Mouse (Mus musculus) liver, embryonic 12.5 days (tissue): Measurements from ENCODE around the gene Grm8. TPM values are rescaled to one million over a fixed set of nuclear protein-coding genes. Genes with fewer than 3 reads are reported as not detected.

Source experiments
- ATAC-seq: fragments of 200-750 bp; cut with Nextera tagmentation; 2 replicates; pipeline ENCODE4 v1.8.0; 2017; ENCODE audit warnings: moderate number of reproducible peaks, mild to moderate bottlenecking, moderate library complexity
- H3K27ac ChIP-seq: fragments of 300-500 bp; sonication (generic); 2 replicates; pipeline ENCODE4 v1.5.1; 2016; ENCODE audit warnings: mild to moderate bottlenecking
- H3K27me3 ChIP-seq: fragments of 300-500 bp; sonication (generic); replicated peaks from 2 replicates; pipeline ENCODE4 v1.6.1; 2016; ENCODE audit warnings: mild to moderate bottlenecking, moderate library complexity
- H3K36me3 ChIP-seq: fragments of 300-500 bp; sonication (generic); 2 replicates; pipeline ENCODE4 v1.6.1; 2016; ENCODE audit warnings: mild to moderate bottlenecking, moderate library complexity
- H3K4me1 ChIP-seq: fragments of 300-500 bp; sonication (generic); 2 replicates; pipeline ENCODE4 v1.6.1; 2016
- H3K4me2 ChIP-seq: fragments of 300-500 bp; sonication (generic); 2 replicates; pipeline ENCODE4 v1.6.1; 2016; ENCODE audit warnings: mild to moderate bottlenecking, moderate library complexity
- H3K4me3 ChIP-seq: fragments of 300-500 bp; sonication (generic); 2 replicates; pipeline ENCODE4 v1.5.1; 2016; ENCODE audit warnings: mild to moderate bottlenecking, moderate library complexity
- H3K9ac ChIP-seq: fragments of 300-500 bp; sonication (generic); 2 replicates; pipeline ENCODE4 v1.6.1; 2016; ENCODE audit warnings: mild to moderate bottlenecking, moderate library complexity
- H3K9me3 ChIP-seq: fragments of 300-500 bp; sonication (generic); replicated peaks from 2 replicates; pipeline ENCODE4 v1.6.1; 2016; ENCODE audit warnings: mild to moderate bottlenecking, moderate library complexity
- WGBS: fragments of 180-500 bp; shearing (Covaris S2); methylation state at CpG from one replicate; pipeline ENCODE4 v1.1.7; 2016; ENCODE audit not compliant: insufficient replicate concordance; 5-methylcytosine and 5-hydroxymethylcytosine counted together
- polyA plus RNA-seq: library from polyadenylated mRNA; unstranded; fragments of >200 nt; fragmentation: Nextera tagmentation; extraction: Ambion mirVana; gene quantifications from 2 replicates; pipeline ENCODE4 v1.2.1, GENCODE M21; 2016

The Grm8 gene
- polyA plus RNA-seq, 1 experiment from 2014 or later, result 0.11 TPM

DNA sequence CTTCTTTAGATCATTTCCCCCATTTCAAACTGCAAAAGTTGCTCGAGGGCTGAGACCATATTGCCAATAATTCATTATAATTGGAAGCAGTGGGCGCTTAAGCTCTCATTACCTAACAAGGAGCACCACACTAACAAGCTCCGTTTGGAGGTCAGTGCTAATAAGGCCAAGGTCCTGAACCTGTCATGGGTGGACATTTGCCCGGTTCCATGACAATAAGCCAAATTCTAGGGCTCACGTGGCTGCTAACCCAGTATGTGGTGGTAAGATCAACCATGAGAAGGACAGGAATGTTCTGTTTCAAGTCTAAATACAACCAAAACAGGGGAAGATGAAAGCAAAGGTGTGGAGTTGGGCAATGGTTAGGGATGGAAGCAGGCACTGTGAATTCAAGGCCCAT, 322.2 kb downstream of the Grm8 start:
- H3K9me3 ChIP-seq, result no peaks in the 10 kb centered on the region
- no peaks in the 10 kb centered on the region for H3K4me1 ChIP-seq
- H3K27ac ChIP-seq, result no peak overlapping the region
- H3K36me3 ChIP-seq, result no peaks in the 10 kb centered on the region
- ATAC-seq, result no peak
- no peaks in the 10 kb centered on the region for H3K27me3 ChIP-seq
- 63% methylated on average over 5 of the region's 5 CpGs for WGBS
- no peak overlapping the region for H3K9ac ChIP-seq
- no peak overlapping the region for H3K4me3 ChIP-seq
- H3K4me2 ChIP-seq, result no peak overlapping the region

DNA sequence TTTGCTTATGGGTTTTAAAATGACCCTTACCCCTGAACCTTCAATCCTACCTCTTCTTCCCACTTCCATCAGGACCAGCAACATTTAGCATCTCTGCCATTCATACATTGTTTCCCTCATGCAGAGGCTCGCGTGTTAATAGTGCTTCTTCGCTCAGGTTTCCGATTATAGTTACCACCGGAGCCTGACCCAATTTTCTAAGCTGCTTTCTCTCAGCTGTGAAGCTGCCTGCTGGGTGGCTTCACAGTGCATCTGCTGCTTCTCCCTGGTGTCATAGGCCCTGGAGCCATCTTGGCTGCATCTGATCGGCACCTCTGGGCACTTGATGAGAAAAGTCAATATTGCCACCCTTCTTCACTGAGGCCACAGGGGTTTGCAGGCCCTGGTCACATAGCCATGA, 325.0 kb downstream of the Grm8 start:
- 77% methylated on average over 6 of the region's 6 CpGs for WGBS
- no peak overlapping the region for H3K4me3 ChIP-seq
- no peaks in the 10 kb centered on the region for H3K27me3 ChIP-seq
- H3K4me2 ChIP-seq, result no peak overlapping the region
- no peaks in the 10 kb centered on the region for H3K36me3 ChIP-seq
- no peak overlapping the region for H3K27ac ChIP-seq
- H3K9ac ChIP-seq, result no peak overlapping the region
- no peak for ATAC-seq
- H3K4me1 ChIP-seq, result no peaks in the 10 kb centered on the region
- H3K9me3 ChIP-seq, result no peaks in the 10 kb centered on the region

- Histone ChIP-seq H3K4me1 (no peaks in the 10 kb centered on the region), H3K9me3 (no peaks in the 10 kb centered on the region), H3K27ac (no peak overlapping the region), H3K27me3 (no peaks in the 10 kb centered on the region), H3K36me3 (no peaks in the 10 kb centered on the region), H3K4me2 (no peak overlapping the region), H3K9ac (no peak overlapping the region), H3K4me3 (no peak overlapping the region)
- ATAC-seq, result no peak
Observed at GRCm38 (mm10) chr6:27806741-27807140, 328.2 kb downstream of the Grm8 start.

- WGBS, result 62% methylated on average over 6 of the region's 6 CpGs
- Histone ChIP-seq H3K27ac (no peak overlapping the region), H3K4me2 (no peak overlapping the region), H3K27me3 (no peaks in the 10 kb centered on the region), H3K4me3 (no peak overlapping the region), H3K4me1 (no peaks in the 10 kb centered on the region), H3K9ac (no peak overlapping the region), H3K9me3 (no peaks in the 10 kb centered on the region), H3K36me3 (no peaks in the 10 kb centered on the region)
- ATAC-seq, result no peak
Observed at GRCm38 (mm10) chr6:27800881-27801572, 334.0 kb downstream of the Grm8 start.

DNA sequence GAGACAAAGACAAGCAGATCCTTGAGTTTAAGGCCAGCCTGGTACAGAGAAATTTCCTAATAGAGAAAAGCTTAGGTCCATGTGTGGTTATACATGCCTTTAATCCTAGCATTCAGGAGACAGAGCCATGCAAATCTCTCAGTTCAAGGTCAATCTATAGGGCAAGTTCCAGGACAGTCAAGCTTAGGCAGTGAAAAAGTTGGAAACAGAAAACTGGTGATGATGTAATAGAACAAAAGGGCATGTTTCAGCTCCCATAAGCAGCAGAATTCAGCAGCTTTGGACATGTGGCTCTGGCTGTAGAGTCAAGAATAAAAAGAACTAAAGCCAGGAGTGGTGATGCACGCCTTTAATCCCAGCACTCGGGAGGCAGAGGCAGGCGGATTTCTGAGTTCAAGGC, 336.2 kb downstream of the Grm8 start:
- H3K27ac ChIP-seq, result no peak overlapping the region
- no peak overlapping the region for H3K4me3 ChIP-seq
- no peaks in the 10 kb centered on the region for H3K4me1 ChIP-seq
- WGBS, result 76% methylated on average over 3 of the region's 3 CpGs
- no peaks in the 10 kb centered on the region for H3K9me3 ChIP-seq
- H3K4me2 ChIP-seq, result no peak overlapping the region
- no peak for ATAC-seq
- no peaks in the 10 kb centered on the region for H3K36me3 ChIP-seq
- no peak overlapping the region for H3K9ac ChIP-seq
- no peaks in the 10 kb centered on the region for H3K27me3 ChIP-seq

GRCm38 (mm10) chr6:27789566-27789965, 345.4 kb downstream of the Grm8 start:
- no peaks in the 10 kb centered on the region for H3K27me3 ChIP-seq

GRCm38 (mm10) chr6:27789151-27789550, 345.8 kb downstream of the Grm8 start:
- no peak overlapping the region for H3K9ac ChIP-seq

More at GRCm38 (mm10) chr6:27789566-27789965, 345.4 kb downstream of the Grm8 start:
- no peaks in the 10 kb centered on the region for H3K36me3 ChIP-seq
- H3K9ac ChIP-seq, result no peak overlapping the region
- H3K4me1 ChIP-seq, result no peaks in the 10 kb centered on the region
- ATAC-seq, result no peak
- H3K4me2 ChIP-seq, result no peak overlapping the region
- H3K4me3 ChIP-seq, result no peak overlapping the region
- 75% methylated on average over 3 of the region's 3 CpGs for WGBS
- no peak overlapping the region for H3K27ac ChIP-seq
- no peaks in the 10 kb centered on the region for H3K9me3 ChIP-seq

GRCm38 (mm10) chr6:27782251-27782650, 352.7 kb downstream of the Grm8 start:
- H3K9ac ChIP-seq, result no peak overlapping the region
- no peaks in the 10 kb centered on the region for H3K36me3 ChIP-seq
- ATAC-seq, result no peak
- no peak overlapping the region for H3K4me2 ChIP-seq
- WGBS, result 56% methylated on average over 1 of the region's 1 CpGs
- H3K27ac ChIP-seq, result no peak overlapping the region
- H3K4me3 ChIP-seq, result no peak overlapping the region
- no peaks in the 10 kb centered on the region for H3K9me3 ChIP-seq
- no peaks in the 10 kb centered on the region for H3K4me1 ChIP-seq
- no peaks in the 10 kb centered on the region for H3K27me3 ChIP-seq

More at GRCm38 (mm10) chr6:27789151-27789550, 345.8 kb downstream of the Grm8 start:
- 55% methylated on average over 4 of the region's 4 CpGs for WGBS
- Histone ChIP-seq H3K27ac (no peak overlapping the region), H3K4me3 (no peak overlapping the region), H3K36me3 (no peaks in the 10 kb centered on the region), H3K9me3 (no peaks in the 10 kb centered on the region), H3K4me1 (no peaks in the 10 kb centered on the region), H3K4me2 (no peak overlapping the region), H3K27me3 (no peaks in the 10 kb centered on the region)
- no peak for ATAC-seq

DNA sequence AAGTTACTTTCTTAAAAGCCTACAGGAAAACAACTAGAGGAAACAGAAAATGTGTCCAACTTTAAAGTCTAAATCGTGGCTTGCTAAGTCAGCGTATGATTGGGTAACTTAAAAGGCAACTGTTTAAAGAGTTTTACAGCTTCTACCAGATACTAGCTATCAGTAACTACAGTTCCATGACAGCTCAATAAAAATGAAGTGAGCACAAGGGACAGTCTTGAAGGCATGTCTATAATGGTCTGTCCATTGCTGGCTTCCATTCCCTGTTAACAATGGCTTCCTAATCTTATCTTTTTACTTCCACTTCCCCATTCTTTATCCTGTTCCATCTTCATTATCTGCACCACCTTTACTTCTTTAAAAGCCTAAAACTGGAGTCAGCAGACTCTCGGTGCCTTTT, 353.6 kb downstream of the Grm8 start:
- Histone ChIP-seq H3K9ac (no peak overlapping the region), H3K36me3 (no peaks in the 10 kb centered on the region), H3K4me2 (no peak overlapping the region), H3K4me3 (no peak overlapping the region), H3K4me1 (no peaks in the 10 kb centered on the region), H3K27me3 (no peaks in the 10 kb centered on the region), H3K9me3 (no peaks in the 10 kb centered on the region), H3K27ac (no peak overlapping the region)
- 59% methylated on average over 3 of the region's 3 CpGs for WGBS
- ATAC-seq, result no peak

- no peaks in the 10 kb centered on the region for H3K9me3 ChIP-seq
- H3K36me3 ChIP-seq, result no peaks in the 10 kb centered on the region
- no peak for ATAC-seq
- 61% methylated on average over 4 of the region's 4 CpGs for WGBS
- H3K9ac ChIP-seq, result no peak overlapping the region
- no peak overlapping the region for H3K4me2 ChIP-seq
- no peaks in the 10 kb centered on the region for H3K4me1 ChIP-seq
- no peak overlapping the region for H3K4me3 ChIP-seq
- H3K27me3 ChIP-seq, result no peaks in the 10 kb centered on the region
- no peak overlapping the region for H3K27ac ChIP-seq
Observed at GRCm38 (mm10) chr6:27775646-27776271, 359.2 kb downstream of the Grm8 start.

DNA sequence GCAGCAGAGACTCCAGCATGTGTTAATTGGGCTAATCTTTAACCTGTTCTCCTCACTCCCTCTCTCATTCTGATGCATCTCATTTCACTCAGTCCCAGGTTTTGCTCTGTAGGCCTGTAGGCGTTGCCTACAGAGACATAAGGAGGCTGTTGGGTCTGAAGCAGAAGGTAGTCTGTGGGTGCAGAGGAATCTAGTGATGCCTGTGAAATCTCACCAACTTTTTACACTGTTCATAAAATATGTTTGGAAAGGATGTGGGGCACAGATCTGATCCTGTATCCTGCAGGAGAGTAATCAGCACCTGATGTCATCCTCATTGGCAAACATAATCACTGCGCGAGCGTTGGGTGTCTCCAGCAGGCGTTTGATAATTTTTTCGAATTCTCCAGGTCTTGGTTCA, 372.9 kb downstream of the Grm8 start:
- no peaks in the 10 kb centered on the region for H3K4me1 ChIP-seq
- 73% methylated on average over 6 of the region's 6 CpGs for WGBS
- ATAC-seq, result no peak
- H3K4me3 ChIP-seq, result no peak overlapping the region
- no peaks in the 10 kb centered on the region for H3K27me3 ChIP-seq
- H3K27ac ChIP-seq, result no peak overlapping the region
- no peaks in the 10 kb centered on the region for H3K9me3 ChIP-seq
- no peaks in the 10 kb centered on the region for H3K36me3 ChIP-seq
- no peak overlapping the region for H3K4me2 ChIP-seq
- no peak overlapping the region for H3K9ac ChIP-seq

DNA sequence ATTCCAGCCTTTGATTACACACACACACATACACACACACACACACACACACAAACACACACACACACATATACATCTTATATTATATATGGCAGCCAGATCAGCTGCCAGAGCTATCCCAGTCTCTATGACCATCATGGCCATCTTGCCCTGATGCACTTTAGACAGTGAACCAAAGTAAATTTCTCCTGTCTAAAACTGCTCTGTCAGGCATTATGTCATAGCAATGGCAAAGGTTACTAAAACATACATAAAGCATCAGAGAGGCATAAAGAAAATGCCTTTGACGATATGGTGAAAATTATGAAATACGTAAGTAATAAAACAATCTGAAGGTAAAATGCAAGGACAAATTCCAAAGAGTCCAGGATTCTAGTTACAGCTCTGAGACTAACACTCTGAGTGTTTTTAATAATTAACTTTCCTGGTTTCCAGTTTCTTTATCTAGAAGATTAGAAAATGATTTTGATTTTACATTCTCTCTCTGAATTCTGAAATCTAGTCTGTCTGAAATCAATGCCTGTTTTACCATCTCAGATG, 381.6 kb downstream of the Grm8 start:
- no peak overlapping the region for H3K4me3 ChIP-seq
- H3K4me1 ChIP-seq, result no peaks in the 10 kb centered on the region
- WGBS, result 77% methylated on average over 2 of the region's 2 CpGs
- H3K36me3 ChIP-seq, result no peaks in the 10 kb centered on the region
- no peaks in the 10 kb centered on the region for H3K27me3 ChIP-seq
- H3K27ac ChIP-seq, result no peak overlapping the region
- H3K9ac ChIP-seq, result no peak overlapping the region
- no peaks in the 10 kb centered on the region for H3K9me3 ChIP-seq
- no peak overlapping the region for H3K4me2 ChIP-seq
- ATAC-seq, result no peak
